Mouse (Mus musculus): ENCODE results near the gene Tc2n.

DNA sequence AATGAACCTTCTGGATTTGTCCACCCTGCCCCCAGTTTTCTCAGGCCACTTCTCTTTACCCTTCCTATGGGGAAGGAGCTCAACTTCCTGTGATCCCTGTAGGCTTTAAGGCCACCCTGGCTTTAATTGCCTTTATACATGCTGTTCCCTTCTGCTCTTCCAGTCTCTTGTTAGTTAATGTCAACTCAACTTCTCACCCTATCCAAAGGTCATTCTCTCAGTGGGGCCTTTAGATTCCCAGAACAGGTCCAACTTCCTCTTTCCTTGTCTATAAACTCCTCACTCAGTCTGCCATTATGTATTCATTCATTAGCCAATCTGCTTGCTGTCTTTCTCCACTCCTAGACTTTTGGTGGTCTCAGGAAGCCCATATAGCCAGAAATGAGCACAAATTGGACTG lies 40.4 kb upstream of the Tc2n start:
- TF ChIP-seq CTCF (IDR thresholded peaks at IDR 0.05; ENCODE audit: low read depth, low read length) = no peak
- TF ChIP-seq POLR2A (IDR thresholded peaks at IDR 0.05; ENCODE audit: borderline replicate concordance, low read depth, low read length) = no peak

Measured in bone marrow macrophage, adult 2 months (primary cell).